Mouse (Mus musculus) MEL (cell line): ENCODE data around the gene Bdkrb2.

Source experiments
- CHD1 ChIP-seq: IDR thresholded peaks from 2 replicates; pipeline ENCODE4 v1.6.1; 2012; ENCODE audit warnings: low read depth, mild to moderate bottlenecking, inconsistent platforms, low read length, improper control_type of control experiment
- CTCF ChIP-seq, 3 experiments: IDR thresholded peaks in 2 of 3; conservative IDR thresholded peaks in 1 of 3; 2 replicates each; pipeline ENCODE4 v1.5.1; 2011 to 2012; ENCODE audit warnings: low read length in 3 of 3, low read depth in 2 of 3, mild to moderate bottlenecking in 2 of 3, improper control_type of control experiment in 1 of 3, inconsistent platforms in 1 of 3, mixed read lengths in 1 of 3, moderate library complexity in 1 of 3; ENCODE audit not compliant: control insufficient read depth in 1 of 3, insufficient read depth in 1 of 3, poor library complexity in 1 of 3, severe bottlenecking in 1 of 3
- E2F4 ChIP-seq: IDR thresholded peaks from 2 replicates; pipeline ENCODE4 v1.6.1; 2011; ENCODE audit warnings: low read depth, low read length, improper control_type of control experiment, borderline replicate concordance
- EP300 ChIP-seq, 2 experiments: IDR thresholded peaks; 2 replicates each; pipeline ENCODE4 v1.6.1; 2011; ENCODE audit warnings: improper control_type of control experiment in 2 of 2, low read length in 2 of 2, low read depth in 1 of 2, mild to moderate bottlenecking in 1 of 2
- ETS1 ChIP-seq: IDR thresholded peaks from 2 replicates; pipeline ENCODE4 v1.6.1; 2012; ENCODE audit warnings: low read depth, mild to moderate bottlenecking, inconsistent platforms, low read length, improper control_type of control experiment, moderate library complexity
- GATA1 ChIP-seq: IDR thresholded peaks from 2 replicates; pipeline ENCODE4 v1.6.1; 2011; ENCODE audit warnings: low read depth, low read length, improper control_type of control experiment
- MXI1 ChIP-seq: IDR thresholded peaks from 2 replicates; pipeline ENCODE4 v1.6.1; 2011; ENCODE audit warnings: mild to moderate bottlenecking, low read depth, low read length, improper control_type of control experiment
- POLR2A ChIP-seq, 2 experiments: IDR thresholded peaks; 2 replicates each; pipeline ENCODE4 v1.6.1; 2011 to 2012; ENCODE audit warnings: low read length in 2 of 2, mild to moderate bottlenecking in 2 of 2, control low read depth in 1 of 2, improper control_type of control experiment in 1 of 2, low read depth in 1 of 2, moderate library complexity in 1 of 2; ENCODE audit not compliant: control insufficient read depth in 1 of 2, insufficient read depth in 1 of 2, poor library complexity in 1 of 2
- RAD21 ChIP-seq: IDR thresholded peaks from 2 replicates; pipeline ENCODE4 v1.6.1; 2011; ENCODE audit warnings: mild to moderate bottlenecking, low read depth, low read length, improper control_type of control experiment
- RCOR1 ChIP-seq: IDR thresholded peaks from 2 replicates; pipeline ENCODE4 v1.6.1; 2012; ENCODE audit warnings: low read depth, mild to moderate bottlenecking, inconsistent platforms, low read length, improper control_type of control experiment
- TAL1 ChIP-seq: IDR thresholded peaks from 2 replicates; pipeline ENCODE4 v1.6.1; 2012; ENCODE audit warnings: mild to moderate bottlenecking, inconsistent platforms, low read length, moderate library complexity, mixed read lengths
- ZC3H11A ChIP-seq: IDR thresholded peaks from 2 replicates; pipeline ENCODE4 v1.6.1; 2012; ENCODE audit warnings: low read depth, mild to moderate bottlenecking, inconsistent platforms, low read length, improper control_type of control experiment
- ZMIZ1 ChIP-seq: IDR thresholded peaks from 2 replicates; pipeline ENCODE4 v1.6.1; 2012; ENCODE audit warnings: low read depth, mild to moderate bottlenecking, inconsistent platforms, low read length, improper control_type of control experiment, moderate library complexity

DNA sequence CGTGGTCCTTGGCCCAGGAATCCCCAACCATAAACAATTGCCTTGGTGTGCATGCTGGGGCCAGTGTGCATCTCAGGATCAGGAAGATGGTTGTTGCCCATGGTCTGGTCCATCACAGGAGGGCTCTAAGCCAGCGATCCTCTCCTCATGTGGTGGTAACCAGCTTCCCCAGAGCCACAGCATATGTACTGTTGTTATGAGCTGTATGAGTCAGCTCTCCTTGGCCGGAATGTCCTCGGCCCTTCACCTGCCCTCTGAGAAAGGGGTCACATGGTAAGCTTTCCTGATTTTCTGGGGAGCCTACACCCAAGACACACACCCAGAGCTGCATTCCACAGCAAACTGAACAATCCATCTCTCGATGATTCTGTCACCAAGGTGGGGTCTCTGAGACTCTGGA, 2.2 kb downstream of the Bdkrb2 start:
- TF ChIP-seq ZMIZ1, result no peak
- no peak for TF ChIP-seq E2F4
- TF ChIP-seq RCOR1, result no peak
- TF ChIP-seq RAD21, result no peak
- no peak for TF ChIP-seq CHD1
- no peak for TF ChIP-seq EP300 (IDR thresholded peaks at IDR 0.05; ENCODE audit: low read depth in 1 of 2, low read length in 2 of 2)
- no peak for TF ChIP-seq MXI1
- TF ChIP-seq TAL1, result no peak
- no peak for TF ChIP-seq GATA1
- no peak for TF ChIP-seq ZC3H11A
- TF ChIP-seq CTCF (IDR thresholded peaks at IDR 0.05 in 2 of 3, conservative IDR thresholded peaks at IDR 0.05 in 1 of 3; ENCODE audit: control insufficient read depth in 1 of 3, insufficient read depth in 1 of 3, low read depth in 2 of 3, low read length in 3 of 3, poor library complexity in 1 of 3, severe bottlenecking in 1 of 3), result no peak
- TF ChIP-seq POLR2A (IDR thresholded peaks at IDR 0.05; ENCODE audit: control insufficient read depth in 1 of 2, insufficient read depth in 1 of 2, low read depth in 1 of 2, low read length in 2 of 2, poor library complexity in 1 of 2), result no peak
- no peak for TF ChIP-seq ETS1
